Mouse (Mus musculus): Measurements from ENCODE around the gene Slc2a12.

- TF ChIP-seq CTCF (IDR thresholded peaks at IDR 0.05) (no peak), EP300 (IDR thresholded peaks at IDR 0.05) (no peak)
These were observed 40.0 kb upstream of the Slc2a12 start for GRCm38 (mm10) chr10:22604801-22605200.

Data from lung, postnatal 0 days (tissue).